Mouse (Mus musculus) kidney, adult 2 months (tissue): ENCODE measurements around the gene Dcx. TPM values are rescaled to one million over a fixed set of nuclear protein-coding genes. Genes with fewer than 3 reads are reported as not detected.

Experiments
- DNase-seq: peaks from one replicate; pipeline ENCODE4 v3.0.0; 2021
- H3K27ac ChIP-seq: fragments of 200-500 bp; 2 replicates; pipeline ENCODE4 v1.5.1; 2012; ENCODE audit warnings: low read depth, low read length, control low read depth, inconsistent platforms; ENCODE audit not compliant: insufficient read depth
- H3K27me3 ChIP-seq: fragments of 200-500 bp; replicated peaks from 2 replicates; pipeline ENCODE4 v1.6.1; 2012; ENCODE audit warnings: mild to moderate bottlenecking, moderate library complexity, low read length, inconsistent platforms; ENCODE audit not compliant: control insufficient read depth, insufficient read depth
- H3K36me3 ChIP-seq: fragments of 200-500 bp; 2 replicates; pipeline ENCODE4 v1.6.1; 2012; ENCODE audit warnings: mild to moderate bottlenecking, moderate library complexity, low read length, inconsistent platforms; ENCODE audit not compliant: control insufficient read depth, insufficient read depth
- H3K4me1 ChIP-seq: fragments of 200-500 bp; 2 replicates; pipeline ENCODE4 v1.6.1; 2011; ENCODE audit warnings: low read length; ENCODE audit not compliant: control insufficient read depth, insufficient read depth
- H3K4me3 ChIP-seq: fragments of 200-500 bp; 2 replicates; pipeline ENCODE4 v1.5.1; 2011; ENCODE audit warnings: mild to moderate bottlenecking, low read depth, low read length, control low read depth; ENCODE audit not compliant: insufficient read depth
- CTCF ChIP-seq: fragments of 200-500 bp; conservative IDR thresholded peaks from 2 replicates; pipeline ENCODE4 v1.5.1; 2011; ENCODE audit warnings: low read depth, mild to moderate bottlenecking, control low read depth, low read length, moderate library complexity, mixed read lengths; ENCODE audit not compliant: insufficient read depth, insufficient read length
- POLR2A ChIP-seq: fragments of 200-500 bp; IDR thresholded peaks from one replicate; pipeline ENCODE4 v1.6.1; 2011; ENCODE audit warnings: low read depth, low read length, control low read depth
- WGBS: fragments of 180-500 bp; shearing (Covaris S2); methylation state at CpG from one replicate; pipeline ENCODE4 v1.1.7; 2018; 5-methylcytosine and 5-hydroxymethylcytosine counted together
- polyA plus RNA-seq: library from polyadenylated mRNA; depleted of rRNA; stranded (reverse); fragments of >200 nt; gene quantifications from 2 replicates; pipeline ENCODE4 v1.2.3, GENCODE M21; 2012

The Dcx gene
- polyA plus RNA-seq, 1 experiment = 0.05 TPM

DNA sequence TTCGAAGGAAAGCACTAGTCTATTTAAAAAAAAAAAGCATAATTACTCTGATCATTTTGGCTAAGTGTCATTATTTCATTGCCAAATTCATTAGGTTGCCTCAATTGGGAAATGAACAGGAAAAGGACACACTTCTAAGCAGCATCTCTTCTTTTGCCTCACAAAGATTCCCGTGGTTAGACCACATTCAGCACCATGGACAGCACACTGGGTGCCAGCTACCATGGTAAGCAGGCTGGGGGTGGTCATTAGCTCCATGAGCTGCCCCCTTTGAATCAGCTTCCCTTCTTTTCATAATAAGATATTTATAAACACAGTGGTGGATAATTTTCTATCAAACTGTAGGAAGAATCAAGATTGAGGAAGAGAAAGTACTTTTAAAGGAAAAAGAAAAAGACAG, 28.4 kb downstream of the Dcx start:
- no peak overlapping the region for H3K27ac ChIP-seq
- no peaks in the 10 kb centered on the region for H3K36me3 ChIP-seq
- no peak for TF ChIP-seq CTCF
- TF ChIP-seq POLR2A = no peak
- no peak overlapping the region for H3K4me3 ChIP-seq
- no peaks in the 10 kb centered on the region for H3K4me1 ChIP-seq
- DNase-seq = peak; percentile 3
- 13% methylated on average over 2 of the region's 2 CpGs for WGBS
- H3K27me3 ChIP-seq = no peaks in the 10 kb centered on the region

GRCm38 (mm10) chrX:143902300-143902699, 30.8 kb downstream of the Dcx start:
- TF ChIP-seq POLR2A (no peak), CTCF (no peak)
- H3K4me3 ChIP-seq = no peak overlapping the region
- H3K27ac ChIP-seq = no peak overlapping the region
- DNase-seq = no peak
- H3K27me3 ChIP-seq = no peaks in the 10 kb centered on the region
- no peaks in the 10 kb centered on the region for H3K36me3 ChIP-seq
- 52% methylated on average over 8 of the region's 8 CpGs for WGBS
- no peaks in the 10 kb centered on the region for H3K4me1 ChIP-seq

DNA sequence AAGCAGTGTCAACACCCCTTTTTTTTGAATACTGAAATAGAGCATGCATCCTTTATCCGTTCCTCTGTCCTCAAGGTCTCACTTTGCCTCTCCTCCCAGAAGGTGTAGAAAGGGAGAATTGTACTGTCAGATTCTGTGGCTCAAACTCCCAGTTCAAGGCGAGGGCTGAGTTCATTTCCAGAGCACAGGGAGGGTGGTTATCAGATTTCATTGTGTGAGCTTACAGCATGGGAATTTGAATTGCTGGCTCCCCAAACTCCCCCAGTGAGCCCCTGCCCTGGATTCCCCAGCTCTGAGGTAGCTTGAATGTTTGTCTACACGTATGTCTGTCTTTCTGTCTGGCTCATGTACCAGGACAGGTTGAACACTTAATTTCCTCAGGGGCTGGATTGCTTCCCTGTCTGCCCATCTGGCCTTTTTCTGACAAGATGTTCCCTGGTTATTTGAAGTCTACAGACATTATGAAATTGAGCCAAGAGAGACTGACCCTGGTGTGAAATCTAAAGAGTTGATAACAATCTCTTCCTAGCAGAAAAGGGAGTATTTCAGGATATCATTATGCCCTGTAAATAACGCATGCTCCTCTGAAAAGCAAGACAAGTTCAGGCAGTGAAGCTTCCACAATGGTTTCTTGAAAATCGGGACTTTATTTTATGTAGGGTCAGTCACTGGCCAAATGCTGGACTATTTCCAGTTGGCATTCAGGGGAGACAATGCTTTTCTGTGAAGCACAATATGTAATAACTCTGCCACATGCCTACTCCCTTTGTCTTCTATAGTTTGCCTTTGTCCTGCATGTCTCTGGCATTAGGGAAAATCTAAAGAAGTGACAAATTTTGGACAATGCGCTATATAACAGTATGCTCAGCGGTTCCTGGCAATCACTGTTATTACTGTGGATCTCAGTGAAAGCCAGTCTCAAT, 35.5 kb downstream of the Dcx start:
- DNase-seq = no peak
- no peaks in the 10 kb centered on the region for H3K4me1 ChIP-seq
- H3K27ac ChIP-seq = no peak overlapping the region
- no peaks in the 10 kb centered on the region for H3K36me3 ChIP-seq
- H3K27me3 ChIP-seq = no peaks in the 10 kb centered on the region
- no peak overlapping the region for H3K4me3 ChIP-seq
- no peak for TF ChIP-seq POLR2A
- TF ChIP-seq CTCF = no peak
- 50% methylated on average over 7 of the region's 7 CpGs for WGBS

DNA sequence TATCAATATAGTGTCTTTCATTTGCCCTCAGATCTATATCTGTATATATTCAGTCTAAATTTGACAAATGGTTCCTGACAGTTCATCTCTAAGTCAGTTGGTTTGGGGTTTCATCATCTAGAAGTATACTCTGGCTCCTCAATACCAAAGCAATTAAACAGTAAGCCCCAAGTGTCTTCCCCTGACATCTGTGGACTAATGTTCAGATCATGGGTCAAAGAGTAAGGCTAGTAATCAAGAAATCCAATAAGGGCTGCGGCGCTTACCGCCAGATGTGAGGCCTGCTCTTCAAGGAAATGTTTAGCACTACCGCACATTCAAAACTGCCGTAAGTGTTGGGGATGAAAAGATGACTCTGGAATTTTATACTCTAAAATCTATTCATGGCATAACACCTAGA, 36.2 kb downstream of the Dcx start:
- 66% methylated on average over 5 of the region's 5 CpGs for WGBS
- Histone ChIP-seq H3K27me3 (no peaks in the 10 kb centered on the region), H3K27ac (no peak overlapping the region), H3K4me3 (no peak overlapping the region), H3K36me3 (no peaks in the 10 kb centered on the region), H3K4me1 (no peaks in the 10 kb centered on the region)
- TF ChIP-seq CTCF = no peak
- TF ChIP-seq POLR2A = no peak
- no peak for DNase-seq

- TF ChIP-seq CTCF (no peak), POLR2A (no peak)
- no peaks in the 10 kb centered on the region for H3K4me1 ChIP-seq
- 48% methylated on average over 3 of the region's 3 CpGs for WGBS
These were observed 39.9 kb downstream of the Dcx start for GRCm38 (mm10) chrX:143893180-143893579.

GRCm38 (mm10) chrX:143885765-143886164, 47.3 kb downstream of the Dcx start:
- peak; percentile 12 for DNase-seq
- Histone ChIP-seq H3K4me3 (no peak overlapping the region), H3K36me3 (no peaks in the 10 kb centered on the region), H3K27me3 (no peaks in the 10 kb centered on the region), H3K4me1 (no peaks in the 10 kb centered on the region), H3K27ac (no peak overlapping the region)
- 44% methylated on average over 4 of the region's 4 CpGs for WGBS
- no peak for TF ChIP-seq CTCF
- TF ChIP-seq POLR2A = no peak

More at GRCm38 (mm10) chrX:143893180-143893579, 39.9 kb downstream of the Dcx start:
- Histone ChIP-seq H3K4me3 (no peak overlapping the region), H3K27ac (no peak overlapping the region), H3K27me3 (no peaks in the 10 kb centered on the region), H3K36me3 (no peaks in the 10 kb centered on the region)
- DNase-seq = no peak

GRCm38 (mm10) chrX:143884953-143885352, 48.2 kb downstream of the Dcx start:
- Histone ChIP-seq H3K36me3 (no peaks in the 10 kb centered on the region), H3K27me3 (no peaks in the 10 kb centered on the region), H3K27ac (no peak overlapping the region), H3K4me3 (no peak overlapping the region), H3K4me1 (no peaks in the 10 kb centered on the region)
- no peak for TF ChIP-seq POLR2A
- TF ChIP-seq CTCF = no peak
- WGBS = 7% methylated on average over 3 of the region's 3 CpGs
- DNase-seq = no peak

DNA sequence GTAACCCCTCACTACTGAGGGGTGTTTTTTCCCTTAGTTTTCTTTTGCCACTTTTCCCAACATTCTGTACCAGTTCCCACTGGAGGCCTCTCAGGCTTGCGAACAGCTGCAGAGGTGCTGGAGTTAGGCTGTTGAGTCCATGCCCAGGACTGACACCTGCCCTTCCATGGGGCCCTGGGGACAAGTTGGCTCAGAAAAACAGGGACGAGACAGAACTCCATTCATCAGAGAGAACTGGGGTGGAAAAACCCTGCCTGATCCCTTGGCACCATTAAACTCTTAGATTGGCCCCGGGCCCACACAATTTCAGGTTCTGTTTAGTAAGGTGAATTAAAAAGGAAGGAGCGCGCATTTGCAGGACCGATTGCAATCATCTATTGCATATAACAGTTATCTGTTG, 48.8 kb downstream of the Dcx start:
- Histone ChIP-seq H3K27ac (no peak overlapping the region), H3K27me3 (no peaks in the 10 kb centered on the region), H3K4me1 (no peaks in the 10 kb centered on the region), H3K4me3 (no peak overlapping the region), H3K36me3 (no peaks in the 10 kb centered on the region)
- 54% methylated on average over 6 of the region's 6 CpGs for WGBS
- TF ChIP-seq CTCF (no peak), POLR2A (no peak)
- peak; percentile 18 for DNase-seq
